Mouse (Mus musculus) embryonic fibroblast, embryonic 13.5 days (primary cell): ENCODE measurements around the gene Cdh7.

ENCODE experiments used
- CTCF ChIP-seq: IDR thresholded peaks from 2 replicates; pipeline ENCODE4 v1.5.1; 2011; ENCODE audit warnings: mild to moderate bottlenecking, control low read depth, low read length, moderate library complexity, borderline replicate concordance; ENCODE audit not compliant: insufficient read depth
- POLR2A ChIP-seq: IDR thresholded peaks from 2 replicates; pipeline ENCODE4 v1.6.1; 2011; ENCODE audit warnings: low read depth, mild to moderate bottlenecking, control low read depth, low read length, moderate library complexity

DNA sequence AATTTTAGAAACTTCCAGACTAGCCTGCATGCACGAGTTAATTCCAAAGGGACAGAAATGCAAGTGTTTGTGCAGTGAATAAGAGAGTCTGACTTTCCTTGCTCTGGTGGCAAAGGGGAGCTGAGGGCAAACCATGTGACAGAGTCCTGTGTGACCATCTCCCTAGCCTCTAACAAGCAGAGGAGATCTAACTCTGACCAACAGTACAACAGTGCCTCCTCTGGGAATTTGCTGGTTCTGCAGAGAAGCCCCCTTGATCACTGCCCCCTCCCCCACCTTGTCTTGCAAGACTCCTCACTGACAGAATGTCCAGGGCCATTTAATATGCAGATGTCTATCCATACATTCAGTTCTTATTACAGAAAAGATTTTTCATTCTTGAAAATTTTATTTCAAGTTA is 3.2 kb downstream of the Cdh7 start:
- TF ChIP-seq CTCF (no peak), POLR2A (no peak)
